Mouse (Mus musculus) embryonic facial prominence, embryonic 15.5 days (tissue): Measurements from ENCODE around the gene Nudt15. TPM values are rescaled to one million over a fixed set of nuclear protein-coding genes. Genes with fewer than 3 reads are reported as not detected.
A peak's percentile ranks its signal among the peaks of the same experiment; 100 is the strongest.

Experiments
- ATAC-seq: fragments of 200-750 bp; cut with Nextera tagmentation; 2 replicates; pipeline ENCODE4 v1.8.0; 2017; ENCODE audit warnings: low read depth, moderate TSS enrichment; ENCODE audit not compliant: insufficient number of reproducible peaks, low FRiP score, low TSS enrichment
- H3K27ac ChIP-seq: fragments of 300-500 bp; sonication (generic); replicated peaks from 2 replicates; pipeline ENCODE4 v1.5.1; 2015; ENCODE audit warnings: mild to moderate bottlenecking, inconsistent platforms
- H3K27me3 ChIP-seq: fragments of 300-500 bp; sonication (generic); 2 replicates; pipeline ENCODE4 v1.6.1; 2015; ENCODE audit warnings: inconsistent platforms
- H3K36me3 ChIP-seq: fragments of 300-500 bp; sonication (generic); 2 replicates; pipeline ENCODE4 v1.6.1; 2015; ENCODE audit warnings: mild to moderate bottlenecking, inconsistent platforms
- H3K4me1 ChIP-seq: fragments of 300-500 bp; sonication (generic); 2 replicates; pipeline ENCODE4 v1.6.1; 2015; ENCODE audit warnings: inconsistent platforms
- H3K4me2 ChIP-seq: fragments of 300-500 bp; sonication (generic); replicated peaks from 2 replicates; pipeline ENCODE4 v1.6.1; 2015; ENCODE audit warnings: mild to moderate bottlenecking, inconsistent platforms
- H3K4me3 ChIP-seq: fragments of 300-500 bp; sonication (generic); replicated peaks from 2 replicates; pipeline ENCODE4 v1.5.1; 2015; ENCODE audit warnings: mild to moderate bottlenecking, inconsistent platforms
- H3K9ac ChIP-seq: fragments of 300-500 bp; sonication (generic); 2 replicates; pipeline ENCODE4 v1.6.1; 2015; ENCODE audit warnings: inconsistent platforms
- H3K9me3 ChIP-seq: fragments of 300-500 bp; sonication (generic); replicated peaks from 2 replicates; pipeline ENCODE4 v1.6.1; 2016; ENCODE audit warnings: inconsistent platforms
- WGBS: fragments of 180-500 bp; shearing (Covaris S2); methylation state at CpG from one replicate; pipeline ENCODE4 v1.1.7; 2015; 5-methylcytosine and 5-hydroxymethylcytosine counted together
- polyA plus RNA-seq: library from polyadenylated mRNA; unstranded; fragments of >200 nt; fragmentation: Nextera tagmentation; extraction: Ambion mirVana; gene quantifications from 2 replicates; pipeline ENCODE4 v1.2.1, GENCODE M21; 2015

Nudt15 gene
- polyA plus RNA-seq, 1 experiment from 2014 or later = 4.5 TPM

DNA sequence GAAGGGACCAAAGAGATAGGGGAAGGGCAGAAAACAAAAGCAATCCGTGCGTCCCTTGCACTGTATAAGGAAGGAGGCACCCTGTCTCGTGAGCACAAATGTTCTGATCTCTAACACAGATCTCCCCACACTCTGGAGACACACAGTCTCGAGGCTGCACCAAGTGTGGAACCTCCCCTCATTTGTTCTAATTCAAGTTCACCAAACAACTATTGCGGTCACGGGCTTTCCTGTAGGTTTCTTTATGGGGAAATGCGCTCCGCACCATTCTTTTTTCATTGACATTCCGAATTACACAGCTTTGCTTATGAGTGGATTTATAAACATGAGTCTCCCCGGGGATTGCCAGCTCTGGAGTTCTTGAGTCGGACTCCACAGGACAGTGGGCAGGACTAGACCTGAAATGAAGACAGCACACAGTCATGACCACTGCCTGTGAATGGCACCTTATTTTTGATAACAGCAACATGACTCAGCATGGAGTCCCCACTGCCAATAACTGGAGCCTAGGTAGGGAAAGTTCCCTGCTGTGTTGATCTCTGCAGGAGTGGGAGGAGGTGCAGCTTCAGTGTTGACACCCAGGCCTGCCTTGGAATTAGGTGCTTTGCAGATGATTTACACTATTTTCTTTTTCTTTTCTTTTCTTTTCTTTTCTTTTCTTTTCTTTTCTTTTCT is 40.2 kb downstream of the Nudt15 start:
- no peak overlapping the region for H3K4me3 ChIP-seq

DNA sequence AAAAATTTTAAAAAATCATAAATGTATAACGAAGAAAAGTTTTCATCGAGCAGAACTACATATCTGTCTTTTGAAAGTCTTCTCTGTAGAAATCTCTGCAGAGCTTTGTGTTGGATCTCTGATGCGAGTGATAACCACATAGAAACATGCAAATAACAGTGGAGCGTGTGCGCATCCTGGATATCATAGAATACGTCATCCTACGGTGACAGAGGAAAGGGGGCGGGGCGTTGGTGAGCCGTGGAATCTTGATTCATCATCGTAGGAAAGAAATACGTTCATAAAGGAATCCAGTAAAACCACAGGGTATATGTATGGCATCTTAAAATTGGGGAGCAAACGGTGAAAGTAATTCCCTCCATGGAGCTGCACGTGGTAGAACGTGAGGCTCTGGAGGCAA is 40.8 kb downstream of the Nudt15 start:
- no peak overlapping the region for H3K27ac ChIP-seq
- H3K36me3 ChIP-seq = 0 out of 2 replicates have a peak, but pooled peaks cover 6% of the 10 kb centered on the region
- no peaks in the 10 kb centered on the region for H3K9me3 ChIP-seq
- no peak overlapping the region for H3K4me3 ChIP-seq
- H3K9ac ChIP-seq = no peak overlapping the region
- no peak overlapping the region for H3K4me2 ChIP-seq
- no peaks in the 10 kb centered on the region for H3K27me3 ChIP-seq
- 77% methylated on average over 15 of the region's 15 CpGs for WGBS
- peaks cover 21% of the 10 kb centered on the region for H3K4me1 ChIP-seq
- no peak for ATAC-seq

More for the DNA sequence above, 40.2 kb downstream of the Nudt15 start:
- Histone ChIP-seq H3K4me1 (peaks cover 22% of the 10 kb centered on the region), H3K9me3 (no peaks in the 10 kb centered on the region), H3K27me3 (no peaks in the 10 kb centered on the region), H3K9ac (no peak overlapping the region), H3K27ac (no peak overlapping the region), H3K36me3 (peaks cover 10% of the 10 kb centered on the region; the same call in 1 of the 2 replicates), H3K4me2 (no peak overlapping the region)
- no peak for ATAC-seq
- WGBS = 62% methylated on average over 11 of the region's 11 CpGs

DNA sequence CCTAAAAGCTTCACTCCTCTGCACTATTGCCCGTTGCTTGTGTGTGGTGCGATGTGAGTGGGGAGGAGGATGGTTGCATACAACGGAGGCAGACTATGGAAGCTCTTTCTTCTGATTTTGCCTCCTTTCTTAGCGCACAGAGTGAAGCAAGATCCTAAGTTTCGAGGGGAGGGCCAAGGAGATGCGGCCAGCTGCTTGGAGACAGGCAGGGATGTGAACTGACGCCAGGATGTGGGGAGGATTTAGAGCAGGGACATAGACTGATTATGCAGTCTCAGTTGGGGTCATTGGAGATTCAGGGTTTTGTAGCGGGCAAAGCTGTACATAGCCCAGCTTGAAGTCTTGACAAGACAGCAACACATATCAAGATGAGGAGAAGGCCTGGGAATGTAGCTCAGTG is 41.8 kb downstream of the Nudt15 start:
- H3K4me3 ChIP-seq = no peak overlapping the region
- H3K27me3 ChIP-seq = no peaks in the 10 kb centered on the region
- WGBS = 60% methylated on average over 8 of the region's 8 CpGs
- H3K9ac ChIP-seq = no peak overlapping the region
- no peak for ATAC-seq
- peaks cover 23% of the 10 kb centered on the region for H3K4me1 ChIP-seq
- no peaks in the 10 kb centered on the region for H3K36me3 ChIP-seq
- no peak overlapping the region for H3K27ac ChIP-seq
- H3K9me3 ChIP-seq = no peaks in the 10 kb centered on the region
- no peak overlapping the region for H3K4me2 ChIP-seq

DNA sequence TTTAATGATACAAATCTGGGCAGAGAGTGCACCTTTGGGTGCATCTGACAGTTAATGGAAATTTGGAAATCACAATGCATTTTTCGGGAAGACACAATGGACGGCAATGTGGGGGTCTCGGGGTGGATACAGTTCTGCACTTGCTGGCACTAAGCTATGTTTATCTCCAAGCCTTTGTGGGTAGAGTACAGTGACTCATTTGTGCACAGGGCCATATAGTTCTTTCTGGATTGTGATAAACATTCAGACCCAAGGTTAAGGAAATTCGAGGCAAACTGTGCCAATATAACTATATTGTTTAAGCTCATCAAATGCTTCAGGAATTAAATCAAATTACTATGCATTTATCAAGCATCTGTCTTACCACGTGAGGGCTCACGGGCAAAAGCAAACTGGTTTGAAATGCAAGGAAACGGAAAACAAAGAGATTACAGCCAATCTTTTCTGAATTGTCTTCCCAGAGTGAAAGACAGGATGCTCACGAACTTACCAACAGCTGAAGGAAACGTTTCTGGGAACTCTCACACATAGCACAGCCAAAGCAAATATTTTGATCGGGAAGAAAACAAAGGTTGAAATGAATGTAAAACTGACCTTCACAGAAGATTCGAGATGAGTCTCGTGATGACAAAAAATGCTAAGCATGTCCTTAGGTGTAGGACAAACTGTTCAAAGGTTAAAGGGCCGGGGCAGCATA is 44.7 kb downstream of the Nudt15 start:
- H3K4me1 ChIP-seq = peaks cover 14% of the 10 kb centered on the region
- H3K9ac ChIP-seq = no peak overlapping the region
- peak overlapping the region; percentile 31 for H3K27ac ChIP-seq
- ATAC-seq = peak; percentile 34; the same call in 1 of the 2 replicates
- H3K36me3 ChIP-seq = no peaks in the 10 kb centered on the region
- H3K4me2 ChIP-seq = no peak overlapping the region
- no peaks in the 10 kb centered on the region for H3K9me3 ChIP-seq
- H3K4me3 ChIP-seq = no peak overlapping the region
- WGBS = 50% methylated on average over 13 of the region's 13 CpGs
- no peaks in the 10 kb centered on the region for H3K27me3 ChIP-seq

DNA sequence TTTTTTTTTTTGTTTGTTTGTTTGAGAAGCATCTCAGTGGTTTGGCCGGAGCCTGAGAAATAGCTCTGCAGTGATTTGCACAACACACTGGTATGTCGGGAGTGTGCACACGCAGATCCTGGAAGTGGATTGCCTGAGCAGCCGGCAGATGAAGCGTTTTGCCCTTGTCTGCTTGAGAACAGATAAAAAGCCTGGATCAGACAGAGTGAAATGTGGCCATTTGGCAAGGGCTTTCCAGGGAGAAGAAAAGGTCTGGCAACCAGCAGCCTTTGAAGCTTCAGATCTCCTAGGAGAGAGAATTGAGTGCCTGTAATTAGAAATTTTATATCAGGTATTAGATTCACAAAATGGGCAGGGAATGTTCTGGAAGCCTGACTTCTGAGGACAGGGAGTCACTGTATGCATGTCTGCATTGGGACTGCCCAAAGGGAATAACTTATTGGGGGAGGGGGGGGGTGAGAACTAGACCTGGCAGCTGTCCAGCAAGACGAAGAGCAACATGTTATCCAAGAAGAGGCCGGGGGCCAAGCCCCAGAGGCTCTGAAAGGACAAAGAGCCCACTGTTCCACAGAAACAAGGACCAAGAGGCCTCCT is 45.4 kb downstream of the Nudt15 start:
- peak; percentile 69; the same call in 1 of the 2 replicates for ATAC-seq
- peak overlapping the region; percentile 31; the same call in 1 of the 2 replicates for H3K27ac ChIP-seq
- H3K4me3 ChIP-seq = no peak overlapping the region
- peaks cover 14% of the 10 kb centered on the region for H3K4me1 ChIP-seq
- H3K27me3 ChIP-seq = no peaks in the 10 kb centered on the region
- WGBS = 22% methylated on average over 7 of the region's 7 CpGs
- no peaks in the 10 kb centered on the region for H3K36me3 ChIP-seq
- no peak overlapping the region for H3K4me2 ChIP-seq
- H3K9ac ChIP-seq = no peak overlapping the region
- no peaks in the 10 kb centered on the region for H3K9me3 ChIP-seq

DNA sequence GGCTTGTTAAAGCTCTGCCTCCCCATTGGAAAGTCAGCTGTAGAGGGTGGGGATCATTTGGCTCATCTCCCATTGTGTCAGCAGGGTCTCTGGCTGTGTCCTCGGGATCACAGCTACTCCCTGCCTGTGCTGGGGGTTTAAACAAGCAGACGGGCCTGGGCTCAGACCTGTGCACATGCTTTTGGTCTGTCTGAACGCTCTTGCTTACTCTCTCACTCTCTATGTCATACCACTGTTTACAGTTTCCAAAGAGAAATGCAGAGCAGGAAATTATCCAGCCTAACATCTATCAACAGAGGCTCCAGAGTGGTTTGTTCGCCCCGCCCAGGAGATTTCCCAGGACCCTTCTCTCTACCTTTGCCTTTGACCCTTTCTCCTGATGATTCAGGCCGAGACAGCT is 46.3 kb downstream of the Nudt15 start:
- ATAC-seq = no peak
- Histone ChIP-seq H3K27me3 (no peaks in the 10 kb centered on the region), H3K9me3 (no peaks in the 10 kb centered on the region), H3K27ac (no peak overlapping the region), H3K4me3 (no peak overlapping the region), H3K9ac (no peak overlapping the region), H3K4me1 (peaks cover 14% of the 10 kb centered on the region), H3K4me2 (no peak overlapping the region), H3K36me3 (no peaks in the 10 kb centered on the region)
- WGBS = 66% methylated on average over 6 of the region's 6 CpGs

DNA sequence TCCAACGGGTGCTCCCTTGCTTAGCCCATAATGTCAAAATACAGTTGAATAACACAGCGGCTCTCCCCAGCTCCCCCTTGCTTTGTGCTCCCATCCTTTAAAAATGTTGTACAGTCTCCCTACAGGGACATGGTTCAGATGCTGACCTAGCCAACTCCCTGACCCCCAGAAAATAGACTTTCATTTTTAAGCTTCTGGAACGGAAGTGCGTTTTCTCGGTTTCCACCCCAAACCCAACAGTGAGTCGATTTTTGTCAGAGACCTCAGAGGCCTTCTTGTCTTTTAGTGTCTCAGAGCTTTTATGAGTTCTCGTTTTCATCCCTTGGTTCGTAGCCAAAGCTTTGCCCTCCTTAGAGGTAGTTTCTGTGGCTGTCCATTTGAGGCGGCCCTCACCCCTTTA is 46.8 kb downstream of the Nudt15 start:
- Histone ChIP-seq H3K4me1 (peaks cover 14% of the 10 kb centered on the region), H3K27ac (no peak overlapping the region), H3K27me3 (no peaks in the 10 kb centered on the region), H3K9me3 (no peaks in the 10 kb centered on the region), H3K4me2 (no peak overlapping the region), H3K4me3 (no peak overlapping the region), H3K9ac (no peak overlapping the region), H3K36me3 (no peaks in the 10 kb centered on the region)
- no peak for ATAC-seq
- 85% methylated on average over 9 of the region's 9 CpGs for WGBS

DNA sequence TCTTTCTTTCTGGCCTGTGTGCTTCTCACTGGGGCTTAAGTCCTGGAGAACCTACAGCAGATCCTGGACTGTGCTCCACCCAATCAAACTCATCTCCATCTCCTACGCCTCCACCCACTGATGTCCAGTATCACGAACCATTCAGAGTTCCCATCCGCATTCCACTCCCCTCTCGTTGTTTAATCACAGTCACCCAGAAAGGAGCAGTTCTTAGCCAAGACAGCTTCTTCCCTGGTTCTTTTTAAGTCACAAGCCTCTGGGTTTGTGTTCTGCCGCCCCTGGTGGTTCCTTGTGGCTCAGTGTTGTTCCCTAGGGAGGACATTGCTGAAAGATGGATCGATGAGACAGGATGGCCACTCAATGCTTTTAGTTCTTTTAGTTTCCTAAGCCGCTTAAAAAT is 52.3 kb downstream of the Nudt15 start:
- 58% methylated on average over 7 of the region's 7 CpGs for WGBS
- no peak for ATAC-seq
- no peak overlapping the region for H3K27ac ChIP-seq
- no peaks in the 10 kb centered on the region for H3K9me3 ChIP-seq
- H3K4me3 ChIP-seq = no peak overlapping the region
- no peaks in the 10 kb centered on the region for H3K27me3 ChIP-seq
- H3K9ac ChIP-seq = no peak overlapping the region
- no peaks in the 10 kb centered on the region for H3K4me1 ChIP-seq
- no peaks in the 10 kb centered on the region for H3K36me3 ChIP-seq
- no peak overlapping the region for H3K4me2 ChIP-seq

DNA sequence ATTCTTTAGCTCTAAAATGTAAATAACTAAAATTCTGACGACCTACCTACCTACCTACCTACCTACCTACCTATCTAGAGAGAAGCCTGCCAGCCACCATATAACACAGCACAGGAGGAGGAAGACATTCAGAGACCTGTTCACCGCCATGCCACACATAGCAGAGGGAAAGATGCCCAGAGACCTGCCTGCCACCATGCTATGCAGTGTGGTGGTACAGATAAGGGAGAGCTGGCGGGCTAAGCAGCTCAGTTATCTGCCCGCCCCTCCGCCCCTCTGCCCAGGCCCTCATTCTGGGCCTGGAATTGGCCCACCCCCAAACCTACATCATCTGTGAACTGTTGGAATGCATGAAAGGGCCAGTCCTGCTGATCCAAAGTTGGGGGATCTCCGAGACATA is 53.9 kb downstream of the Nudt15 start:
- Histone ChIP-seq H3K9ac (no peak overlapping the region), H3K27ac (no peak overlapping the region), H3K4me2 (no peak overlapping the region), H3K4me1 (no peaks in the 10 kb centered on the region), H3K36me3 (no peaks in the 10 kb centered on the region), H3K27me3 (no peaks in the 10 kb centered on the region), H3K9me3 (no peaks in the 10 kb centered on the region), H3K4me3 (no peak overlapping the region)
- ATAC-seq = no peak
- WGBS = 77% methylated on average over 6 of the region's 6 CpGs

DNA sequence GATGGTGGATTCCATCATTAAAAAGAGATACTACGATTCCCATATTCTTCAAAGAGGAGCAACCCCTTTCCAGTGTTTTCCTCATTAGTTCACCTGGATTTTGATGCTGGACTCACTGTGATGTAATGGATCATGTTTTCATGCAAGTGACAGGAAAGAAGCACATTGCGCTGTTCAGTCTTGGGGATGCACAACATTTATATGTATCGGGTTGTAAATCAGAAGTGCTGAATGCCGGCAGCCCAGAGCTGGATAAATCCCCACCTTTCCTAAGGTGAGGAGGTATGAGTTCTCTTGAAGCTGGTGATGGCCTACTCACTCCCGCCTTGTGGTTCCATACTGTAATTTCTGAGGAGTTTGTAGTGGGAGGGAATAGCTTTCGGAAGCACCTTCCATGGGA is 54.7 kb downstream of the Nudt15 start:
- H3K4me3 ChIP-seq = no peak overlapping the region
- ATAC-seq = no peak
- H3K4me2 ChIP-seq = no peak overlapping the region
- no peaks in the 10 kb centered on the region for H3K36me3 ChIP-seq
- H3K4me1 ChIP-seq = no peaks in the 10 kb centered on the region
- no peaks in the 10 kb centered on the region for H3K9me3 ChIP-seq
- H3K27me3 ChIP-seq = no peaks in the 10 kb centered on the region
- WGBS = 88% methylated on average over 6 of the region's 6 CpGs
- H3K9ac ChIP-seq = no peak overlapping the region
- H3K27ac ChIP-seq = no peak overlapping the region

DNA sequence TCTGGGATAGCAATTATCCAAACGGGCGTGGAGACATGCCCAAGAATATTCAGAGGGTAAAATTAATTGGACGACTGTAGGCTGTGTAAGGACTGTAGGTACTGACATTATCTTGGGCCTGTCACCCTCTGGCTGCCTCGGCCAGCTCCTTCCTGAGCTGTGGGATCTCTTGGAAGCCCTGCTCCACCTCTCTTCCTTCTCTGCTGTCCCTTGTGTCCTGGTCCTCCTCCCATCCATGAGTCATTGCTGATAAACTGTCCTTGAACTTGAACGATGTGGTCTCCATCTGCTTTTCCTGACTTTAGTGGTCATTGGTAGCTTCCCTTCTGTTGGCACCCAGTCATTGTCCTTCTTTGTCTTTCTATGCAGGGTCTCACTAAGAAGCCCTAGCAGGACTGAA is 61.4 kb downstream of the Nudt15 start:
- 61% methylated on average over 5 of the region's 5 CpGs for WGBS
- no peak for ATAC-seq
- no peak overlapping the region for H3K4me3 ChIP-seq
- H3K27ac ChIP-seq = no peak overlapping the region
- H3K36me3 ChIP-seq = no peaks in the 10 kb centered on the region
- H3K9me3 ChIP-seq = no peaks in the 10 kb centered on the region
- no peak overlapping the region for H3K9ac ChIP-seq
- no peaks in the 10 kb centered on the region for H3K27me3 ChIP-seq
- H3K4me1 ChIP-seq = no peaks in the 10 kb centered on the region
- no peak overlapping the region for H3K4me2 ChIP-seq
